Mouse (Mus musculus) lung, postnatal 0 days (tissue): ENCODE data around the gene Epc2. TPM values are rescaled to one million over a fixed set of nuclear protein-coding genes. Genes with fewer than 3 reads are reported as not detected.
A peak's percentile ranks its signal among the peaks of the same experiment; 100 is the strongest.

Experiments
- ATAC-seq: fragments of 200-750 bp; cut with Nextera tagmentation; 2 replicates; pipeline ENCODE4 v1.8.0; 2017; ENCODE audit warnings: moderate library complexity
- DNase-seq: peaks from one replicate; pipeline ENCODE4 v3.0.0-alpha.2; 2016; ENCODE audit warnings: low spot score
- H3K27ac ChIP-seq: fragments of 300-500 bp; sonication (generic); 2 replicates; pipeline ENCODE4 v1.5.1; 2014; ENCODE audit warnings: antibody characterized with exemption, mild to moderate bottlenecking, low read length, mixed read lengths
- H3K27me3 ChIP-seq: fragments of 300-500 bp; sonication (generic); replicated peaks from 2 replicates; pipeline ENCODE4 v1.6.1; 2014; ENCODE audit warnings: low read length, mixed read lengths; ENCODE audit not compliant: insufficient read depth
- H3K36me3 ChIP-seq: fragments of 300-500 bp; sonication (generic); 2 replicates; pipeline ENCODE4 v1.6.1; 2014; ENCODE audit warnings: low read length, mixed read lengths; ENCODE audit not compliant: insufficient read depth
- H3K4me1 ChIP-seq: fragments of 300-500 bp; sonication (generic); 2 replicates; pipeline ENCODE4 v1.6.1; 2014; ENCODE audit warnings: antibody characterized with exemption, low read depth, low read length, mixed read lengths; ENCODE audit not compliant: insufficient read depth
- H3K4me2 ChIP-seq: fragments of 300-500 bp; sonication (generic); replicated peaks from 2 replicates; pipeline ENCODE4 v1.6.1; 2014; ENCODE audit warnings: low read depth, mild to moderate bottlenecking, low read length, moderate library complexity, mixed read lengths
- H3K4me3 ChIP-seq: fragments of 300-500 bp; sonication (generic); 2 replicates; pipeline ENCODE4 v1.5.1; 2014; ENCODE audit warnings: low read depth, low read length
- H3K9ac ChIP-seq: fragments of 300-500 bp; sonication (generic); replicated peaks from 2 replicates; pipeline ENCODE4 v1.6.1; 2014; ENCODE audit warnings: low read depth, mild to moderate bottlenecking
- H3K9me3 ChIP-seq: fragments of 300-500 bp; sonication (generic); 2 replicates; pipeline ENCODE4 v1.6.1; 2016; ENCODE audit warnings: low read length, mixed read lengths
- CTCF ChIP-seq: IDR thresholded peaks from 2 replicates; pipeline ENCODE4 v1.5.1; 2016; ENCODE audit warnings: antibody characterized with exemption, mild to moderate bottlenecking
- EP300 ChIP-seq: IDR thresholded peaks from 2 replicates; pipeline ENCODE4 v1.6.1; 2016; ENCODE audit warnings: antibody characterized with exemption, mild to moderate bottlenecking, control low read depth
- WGBS: fragments of 180-500 bp; shearing (Covaris S2); extraction: QIAGEN DNeasy Blood & Tissue Kit; methylation state at CpG from one replicate; pipeline ENCODE4 v1.1.7; 2014; 5-methylcytosine and 5-hydroxymethylcytosine counted together
- polyA plus RNA-seq: library from polyadenylated mRNA; unstranded; fragments of >200 nt; fragmentation: Nextera tagmentation; extraction: Ambion mirVana; gene quantifications from 2 replicates; pipeline ENCODE4 v1.2.1, GENCODE M21; 2015

The Epc2 gene
- polyA plus RNA-seq, result 4.9 and 5.8 TPM in 2 replicates

DNA sequence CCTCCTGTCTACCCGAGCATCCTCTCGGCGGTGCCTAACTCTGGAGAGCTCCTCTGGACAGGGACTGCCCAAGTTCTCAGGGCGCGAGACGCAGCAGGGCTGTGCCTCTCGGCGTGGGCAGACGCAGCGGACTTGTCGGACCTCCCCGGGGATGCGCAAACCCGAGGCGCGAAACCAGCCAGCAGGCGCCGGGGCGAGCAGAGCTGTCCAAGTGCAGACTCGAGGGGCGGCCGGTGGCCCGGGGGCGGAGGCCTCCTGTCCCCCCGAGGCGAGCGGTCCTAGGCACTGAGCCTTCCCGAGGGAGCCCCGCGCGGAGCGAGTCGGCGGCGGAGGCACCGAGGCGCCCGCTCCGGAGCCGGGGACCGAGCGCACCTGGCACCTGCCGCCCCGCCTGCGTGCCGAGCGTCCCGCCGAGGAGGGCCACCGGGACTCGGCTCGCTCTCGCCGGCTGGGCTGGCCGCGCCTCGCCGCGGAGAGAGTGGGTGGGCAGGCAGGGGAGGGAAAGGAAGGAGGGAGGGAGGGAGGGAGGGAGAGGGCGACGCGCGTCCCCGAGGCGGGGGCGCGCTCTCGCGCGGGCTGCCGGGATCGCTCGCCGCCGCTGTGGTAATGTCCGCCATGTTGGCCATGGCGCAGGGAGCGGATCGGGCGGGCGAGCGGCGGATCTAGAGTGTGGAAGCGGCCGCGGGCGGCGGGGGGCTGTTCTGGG, at the start of gene Epc2:
Gene Epc2, plus strand, starts transcription at position 556 of the 706 bp plus-strand sequence.
- no peaks in the 10 kb centered on the region for H3K4me1 ChIP-seq
- DNase-seq, result peak; percentile 90
- peak within 1 kb of the TSS; percentile 94 for H3K4me3 ChIP-seq
- peak within 1 kb of the TSS; percentile 95 for H3K9ac ChIP-seq
- no peaks in the 10 kb centered on the region for H3K27me3 ChIP-seq
- H3K9me3 ChIP-seq, result no peaks in the 10 kb centered on the region
- no peaks in the 10 kb centered on the region for H3K36me3 ChIP-seq
- TF ChIP-seq EP300, result no peak
- TF ChIP-seq CTCF, result 0 out of 2 replicates have a peak, but pooled peaks have one; percentile 18
- peak within 1 kb of the TSS; percentile 98 for H3K27ac ChIP-seq
- 0% methylated on average over 52 of the region's 88 CpGs for WGBS
- peak within 1 kb of the TSS; percentile 94 for H3K4me2 ChIP-seq
- peak; percentile 84 for ATAC-seq

DNA sequence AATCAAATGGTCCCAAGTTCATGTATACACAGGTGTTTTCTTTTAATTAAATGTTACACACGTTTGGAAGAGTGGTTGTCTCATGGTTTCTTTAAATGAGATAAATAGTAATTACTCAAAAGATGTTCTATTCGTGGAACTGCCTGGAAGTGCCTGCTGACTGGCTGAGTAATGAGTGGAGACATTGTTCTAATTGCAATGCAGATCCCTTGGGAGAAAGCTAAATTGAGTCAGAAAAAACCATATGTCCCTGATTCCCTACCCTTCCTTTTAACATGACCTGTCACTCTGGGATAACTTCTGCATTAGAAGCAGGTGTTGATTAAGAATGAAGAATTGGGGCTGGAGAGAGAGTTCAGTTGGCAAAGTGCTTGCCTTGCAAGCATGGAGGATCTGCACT, 45.3 kb upstream of the Epc2 start:
- WGBS, result 49% methylated on average over 2 of the region's 2 CpGs

DNA sequence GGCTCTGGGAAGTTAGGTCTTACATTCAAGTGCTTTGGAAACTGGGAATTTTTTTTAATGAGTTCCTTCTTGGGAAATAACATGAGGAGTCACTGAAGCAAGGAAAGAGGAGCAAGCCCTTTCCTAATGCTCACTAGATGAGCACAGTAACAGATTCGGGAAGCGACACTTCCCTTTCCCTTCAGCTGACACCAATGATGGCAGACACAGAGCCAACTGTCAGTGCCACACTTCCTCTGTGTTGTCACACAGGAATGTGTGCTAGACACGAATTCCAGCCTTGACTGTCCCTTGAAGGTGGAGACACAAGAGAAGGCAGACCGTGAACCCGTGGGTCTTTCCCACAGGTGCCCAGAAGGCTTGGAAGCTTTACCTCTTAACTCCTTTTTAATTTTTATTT, 39.6 kb upstream of the Epc2 start:
- no peak for ATAC-seq
- Histone ChIP-seq H3K4me3 (no peak overlapping the region), H3K4me1 (no peaks in the 10 kb centered on the region), H3K36me3 (no peaks in the 10 kb centered on the region), H3K9ac (no peak overlapping the region), H3K27ac (no peak overlapping the region), H3K9me3 (no peaks in the 10 kb centered on the region), H3K27me3 (no peaks in the 10 kb centered on the region), H3K4me2 (no peak overlapping the region)
- WGBS, result 62% methylated on average over 5 of the region's 5 CpGs
- TF ChIP-seq EP300 (no peak), CTCF (no peak)
- no peak for DNase-seq

More for the DNA sequence above, 45.3 kb upstream of the Epc2 start:
- TF ChIP-seq CTCF, result no peak
- TF ChIP-seq EP300, result no peak
- H3K4me1 ChIP-seq, result no peaks in the 10 kb centered on the region
- no peaks in the 10 kb centered on the region for H3K27me3 ChIP-seq
- DNase-seq, result no peak
- H3K9ac ChIP-seq, result no peak overlapping the region
- no peak overlapping the region for H3K4me2 ChIP-seq
- H3K27ac ChIP-seq, result no peak overlapping the region
- ATAC-seq, result no peak
- H3K4me3 ChIP-seq, result no peak overlapping the region
- no peaks in the 10 kb centered on the region for H3K36me3 ChIP-seq
- H3K9me3 ChIP-seq, result no peaks in the 10 kb centered on the region

DNA sequence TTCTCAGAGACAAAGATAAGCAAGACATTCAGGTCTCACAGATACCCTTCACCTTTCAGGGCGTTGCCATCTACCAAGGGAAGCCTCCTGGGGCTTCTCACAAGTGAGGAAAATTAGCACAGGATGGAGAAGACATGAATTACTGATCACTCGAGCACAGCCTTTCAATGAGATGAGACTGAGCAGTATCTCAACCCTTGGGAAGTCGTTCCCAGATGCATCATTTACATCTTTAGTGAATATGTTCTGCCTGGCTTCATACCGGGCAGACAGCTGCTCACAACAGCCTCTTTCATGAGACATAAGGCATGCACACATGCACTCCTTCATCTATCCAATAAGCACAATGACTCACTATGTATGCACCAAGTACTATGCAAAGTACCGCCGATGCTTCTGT, 38.7 kb upstream of the Epc2 start:
- Histone ChIP-seq H3K27me3 (no peaks in the 10 kb centered on the region), H3K9me3 (no peaks in the 10 kb centered on the region), H3K27ac (no peak overlapping the region), H3K4me1 (no peaks in the 10 kb centered on the region), H3K9ac (no peak overlapping the region), H3K36me3 (no peaks in the 10 kb centered on the region), H3K4me3 (no peak overlapping the region), H3K4me2 (no peak overlapping the region)
- ATAC-seq, result no peak
- no peak for DNase-seq
- TF ChIP-seq CTCF, result no peak
- no peak for TF ChIP-seq EP300
- 82% methylated on average over 6 of the region's 6 CpGs for WGBS

DNA sequence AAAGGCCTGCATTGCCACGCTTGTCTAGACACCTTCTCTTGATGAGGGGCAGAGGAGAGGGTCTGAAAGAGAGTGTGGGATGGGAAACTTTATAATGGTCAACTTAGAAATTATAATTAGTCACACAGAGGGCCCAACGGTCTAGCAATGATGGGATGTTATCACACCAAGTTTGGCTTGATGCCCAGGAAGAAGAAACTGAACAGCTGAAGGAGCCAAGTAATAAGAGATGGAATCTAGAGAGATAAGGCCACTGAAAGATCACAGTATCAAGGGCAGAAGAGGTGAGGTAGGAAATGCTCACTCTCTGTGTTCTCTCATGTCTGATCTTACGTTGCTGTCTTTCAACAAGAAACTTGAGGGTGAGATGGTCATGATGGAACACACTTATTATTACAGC, 35.4 kb upstream of the Epc2 start:
- Histone ChIP-seq H3K27ac (no peak overlapping the region), H3K36me3 (no peaks in the 10 kb centered on the region), H3K9me3 (no peaks in the 10 kb centered on the region), H3K4me3 (no peak overlapping the region), H3K4me1 (no peaks in the 10 kb centered on the region), H3K4me2 (no peak overlapping the region), H3K27me3 (no peaks in the 10 kb centered on the region), H3K9ac (no peak overlapping the region)
- ATAC-seq, result no peak
- no peak for DNase-seq
- 33% methylated on average over 3 of the region's 3 CpGs for WGBS
- no peak for TF ChIP-seq EP300
- no peak for TF ChIP-seq CTCF

DNA sequence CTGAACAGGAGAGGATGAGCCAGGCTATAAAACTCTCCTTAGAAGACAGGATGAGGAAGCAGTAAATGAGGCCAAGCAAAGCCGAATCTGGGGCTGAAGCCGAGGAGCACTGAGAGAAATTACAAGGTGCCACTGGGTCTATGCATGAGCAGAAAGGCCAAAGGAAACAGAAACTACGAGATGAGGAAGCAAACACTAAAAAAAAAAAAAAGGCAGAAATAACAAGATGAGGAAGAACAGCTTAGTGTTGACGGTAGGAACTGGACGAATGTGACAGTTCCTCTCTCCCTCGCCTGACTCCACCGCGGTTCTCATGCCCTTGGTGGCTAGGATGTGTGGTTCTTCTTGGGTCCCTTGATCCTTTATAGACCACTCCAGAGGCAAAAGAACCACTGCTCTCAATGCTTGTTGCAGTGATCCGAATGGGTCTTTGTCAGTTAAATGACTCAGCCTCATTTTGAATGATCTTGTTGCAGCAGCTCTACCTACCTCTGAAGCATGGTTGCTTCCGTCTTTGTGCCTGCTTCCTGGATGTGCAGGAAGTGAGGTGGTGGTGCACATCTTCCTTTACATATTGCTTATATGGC, 34.2 kb upstream of the Epc2 start:
- WGBS, result 55% methylated on average over 10 of the region's 10 CpGs
- H3K9me3 ChIP-seq, result no peaks in the 10 kb centered on the region

More for the DNA sequence above, 34.2 kb upstream of the Epc2 start:
- peak; percentile 34 for DNase-seq
- Histone ChIP-seq H3K9ac (no peak overlapping the region), H3K4me2 (no peak overlapping the region), H3K36me3 (no peaks in the 10 kb centered on the region), H3K4me3 (no peak overlapping the region), H3K27ac (no peak overlapping the region), H3K4me1 (no peaks in the 10 kb centered on the region), H3K27me3 (no peaks in the 10 kb centered on the region)
- TF ChIP-seq CTCF (no peak), EP300 (no peak)
- no peak for ATAC-seq
